8 mouse cellular contexts compared by ENCODE assay signal in the genomic region with DNA sequence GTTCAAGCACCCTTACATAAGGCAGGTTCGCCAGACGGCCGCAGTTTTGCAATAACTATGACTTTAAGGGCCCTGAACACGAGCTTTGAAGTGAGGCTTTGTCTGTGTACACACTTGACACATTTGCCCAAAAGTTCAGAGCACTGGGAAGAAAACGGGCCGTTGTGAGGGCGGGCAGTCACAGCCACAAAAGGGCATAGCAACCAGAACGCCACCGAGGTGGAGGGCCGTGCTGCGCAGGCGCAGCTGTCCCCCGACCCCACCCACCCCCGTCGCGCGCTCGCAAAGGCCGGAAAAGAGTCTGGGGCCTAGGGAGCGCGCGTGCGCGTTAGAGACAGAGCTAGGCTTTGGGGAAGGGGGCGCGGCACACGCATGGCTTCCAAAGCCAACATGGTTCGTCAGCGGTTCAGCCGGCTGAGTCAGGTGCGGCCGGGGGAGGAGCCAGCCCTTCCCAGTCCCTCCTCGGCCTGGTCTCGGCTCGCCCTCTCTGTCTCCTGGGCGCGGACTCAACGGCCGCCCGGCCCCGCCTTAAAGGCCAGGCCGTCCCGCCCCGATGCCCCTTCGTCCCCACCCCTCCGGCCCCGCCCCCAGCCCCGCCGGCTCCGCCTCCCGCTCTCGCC. TPM values are rescaled to one million over a fixed set of nuclear protein-coding genes. Genes with fewer than 3 reads are reported as not detected.
DNase-seq lines count a peak whose midpoint lies in the region; ATAC-seq lines count a peak whose summit lies in the region.

A gene (plus strand): TSS at position 296 of the 620 bp plus-strand sequence.

- H3K4me1 ChIP-seq in forebrain, embryonic 14.5 days (ENCODE audit: control insufficient read depth, insufficient read depth, low read length), result peaks cover 12% of the 10 kb centered on the region
- H3K4me1 ChIP-seq in neural tube, embryonic 15.5 days, result peaks cover 28% of the 10 kb centered on the region

- under 1% methylated on average over 44 of the region's 52 CpGs for WGBS in forebrain, embryonic 14.5 days
- under 1% methylated on average over 48 of the region's 52 CpGs for WGBS in neural tube, embryonic 15.5 days

- H3K4me3 ChIP-seq in forebrain, embryonic 14.5 days (ENCODE audit: low read depth, low read length), result peak within 1 kb of the TSS; percentile 76
- peak within 1 kb of the TSS; percentile 80 for H3K4me3 ChIP-seq in neural tube, embryonic 15.5 days (replicated peaks)

- intact Hi-C loops in heart, postnatal 14 days (cut with DNase I), result loop anchor here (5.0 kb wide), 1 partner anchor 54 kb away; no protein-coding TSS in a partner anchor

- no peaks in the 10 kb centered on the region for H3K27me3 ChIP-seq in forebrain, embryonic 14.5 days (replicated peaks; ENCODE audit: control insufficient read depth, insufficient read depth, low read length)
- no peaks in the 10 kb centered on the region for H3K27me3 ChIP-seq in neural tube, embryonic 15.5 days (replicated peaks)

- no peaks in the 10 kb centered on the region for H3K9me3 ChIP-seq in forebrain, embryonic 14.5 days (replicated peaks; ENCODE audit: control insufficient read depth, low read length)
- H3K9me3 ChIP-seq in neural tube, embryonic 15.5 days (replicated peaks), result no peaks in the 10 kb centered on the region

- ATAC-seq in forebrain, embryonic 14.5 days, result peak; percentile 96
- ATAC-seq in neural tube, embryonic 15.5 days (ENCODE audit: low FRiP score), result peak; percentile 95

- peak within 1 kb of the TSS; percentile 85 for H3K4me2 ChIP-seq in forebrain, embryonic 14.5 days (ENCODE audit: low read length)
- peak within 1 kb of the TSS; percentile 75 for H3K4me2 ChIP-seq in neural tube, embryonic 15.5 days

- peak within 1 kb of the TSS; percentile 91 for H3K9ac ChIP-seq in forebrain, embryonic 14.5 days (ENCODE audit: low read length)
- peak within 1 kb of the TSS; percentile 88 for H3K9ac ChIP-seq in neural tube, embryonic 15.5 days (replicated peaks)

- H3K36me3 ChIP-seq in forebrain, embryonic 14.5 days (ENCODE audit: control insufficient read depth, insufficient read depth, low read length), result no peaks in the 10 kb centered on the region
- no peaks in the 10 kb centered on the region for H3K36me3 ChIP-seq in neural tube, embryonic 15.5 days

- peak; percentile 97 for DNase-seq in ES-CJ7 (ENCODE audit: low read depth, low spot score)
- DNase-seq in cerebellum, adult 11 months, result peak; percentile 94
- peak; percentile 99 for DNase-seq in forebrain, embryonic 14.5 days (ENCODE audit: low spot score)
- DNase-seq in heart, postnatal 14 days, result peak; percentile 96 to 98
- DNase-seq in layer of hippocampus, adult 11-12 months (ENCODE audit: low spot score), result peak; percentile 96
- peak; percentile 98 to 99 for DNase-seq in lung, adult 18-20 months
- peak; percentile 97 for DNase-seq in testis, postnatal 14 days (ENCODE audit: low spot score)

- peak within 1 kb of the TSS; percentile 94 for H3K27ac ChIP-seq in forebrain, embryonic 14.5 days (ENCODE audit: low read depth, low read length)
- peak within 1 kb of the TSS; percentile 99 for H3K27ac ChIP-seq in neural tube, embryonic 15.5 days (replicated peaks)

RNA-seq across cellular contexts. Expression of the gene that starts here (rescaled TPM):
- polyA plus RNA-seq in forebrain, embryonic 14.5 days (2014; fragmentation: Nextera tagmentation; extraction: Ambion mirVana), result 41.7 and 47.2 TPM in 2 replicates
- total RNA-seq in heart, postnatal 14 days (2021), result 10 to 100 TPM; 87.4 to 88.3 TPM
- polyA plus RNA-seq in neural tube, embryonic 15.5 days (2015; fragmentation: Nextera tagmentation; extraction: Ambion mirVana), result 39.2 and 57.1 TPM in 2 replicates

Comparison
In these comparisons a context has a peak if more than half of its experiments do, and no peak if none do; other contexts are left out.
1. Peak in every context shown above with its lines: DNase-seq, ATAC-seq, H3K4me3 ChIP-seq and H3K27ac ChIP-seq.